Mouse (Mus musculus) gastrocnemius, postnatal 10 days (tissue): ENCODE data around the gene Xlr4c. TPM values are rescaled to one million over a fixed set of nuclear protein-coding genes. Genes with fewer than 3 reads are reported as not detected.
"Not testable (repeated sequence)": the region's sequence is repeated elsewhere in the genome, so short reads cannot be mapped to it uniquely, and the experiment has no call there.

ENCODE experiments used
- DNase-seq: peaks from one replicate; pipeline ENCODE4 v3.0.0; 2021; ENCODE audit warnings: mixed read lengths
- long read RNA-seq, 2 experiments: library from polyadenylated mRNA; stranded (forward); transcript quantifications; one replicate each; pipeline ENCODE4 v2.0.0; 2021
- total RNA-seq, 2 experiments: library from RNA; stranded (reverse); gene quantifications; 2 replicates each; pipeline ENCODE4 v1.2.3; 2021

Xlr4c gene
- under 1 TPM in 1 of 2 experiments, not detected in 1; 0.80 TPM for total RNA-seq
- long read RNA-seq, experiment 1, result 0 reads
- long read RNA-seq, experiment 2, result 0 reads

DNA sequence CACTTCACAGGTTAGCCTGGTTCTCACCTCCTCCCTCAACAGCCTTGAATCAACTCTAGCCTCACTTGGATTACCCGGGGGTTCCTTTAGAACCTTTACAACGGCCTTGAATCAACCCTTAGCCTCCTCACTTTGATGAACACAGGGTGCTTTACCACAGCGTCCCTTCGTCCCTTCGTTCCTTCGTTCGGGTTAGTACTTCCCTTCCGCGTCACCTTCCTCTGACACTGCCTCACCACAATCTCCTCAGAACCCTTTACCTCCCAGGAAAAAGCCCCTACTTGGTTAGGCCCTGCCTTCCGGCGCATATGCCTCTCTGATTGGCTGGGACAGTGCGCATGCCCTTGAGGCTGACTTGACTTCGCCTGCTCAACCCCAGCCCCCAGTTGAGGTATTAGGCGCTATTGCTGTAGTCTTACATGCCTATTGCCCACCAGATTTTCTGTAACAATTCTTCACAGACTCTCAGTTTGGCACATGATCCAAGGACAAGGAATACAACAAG, at the start of gene Xlr4c:
TSS of gene Xlr4c (minus strand) at position 310 of the 505 bp plus-strand sequence.
- DNase-seq, result not testable (repeated sequence)

DNA sequence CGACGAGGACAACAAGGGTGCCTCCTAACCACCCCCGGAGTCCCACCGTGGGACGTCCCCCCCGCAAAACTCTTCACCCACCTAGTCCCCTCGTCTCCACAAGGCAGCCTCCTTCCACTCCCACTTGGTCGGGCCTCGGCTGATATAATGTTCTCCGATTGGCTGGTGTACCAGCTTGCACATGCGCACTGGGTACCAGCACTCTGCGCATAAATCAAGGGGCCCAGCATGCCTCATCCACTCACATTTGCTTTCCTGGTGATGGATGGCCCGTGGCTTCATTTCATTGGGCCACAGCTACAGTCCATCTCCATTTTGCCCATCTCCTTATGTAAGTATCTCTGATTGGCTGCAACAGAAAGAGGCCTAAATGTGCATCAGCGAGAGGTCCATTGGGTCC, 22.3 kb upstream of the Xlr4c start, which contains the start of gene Xlr3c:
TSS of gene Xlr3c (minus strand) at position 121 of the 400 bp plus-strand sequence.
- DNase-seq, result not testable (repeated sequence)

DNA sequence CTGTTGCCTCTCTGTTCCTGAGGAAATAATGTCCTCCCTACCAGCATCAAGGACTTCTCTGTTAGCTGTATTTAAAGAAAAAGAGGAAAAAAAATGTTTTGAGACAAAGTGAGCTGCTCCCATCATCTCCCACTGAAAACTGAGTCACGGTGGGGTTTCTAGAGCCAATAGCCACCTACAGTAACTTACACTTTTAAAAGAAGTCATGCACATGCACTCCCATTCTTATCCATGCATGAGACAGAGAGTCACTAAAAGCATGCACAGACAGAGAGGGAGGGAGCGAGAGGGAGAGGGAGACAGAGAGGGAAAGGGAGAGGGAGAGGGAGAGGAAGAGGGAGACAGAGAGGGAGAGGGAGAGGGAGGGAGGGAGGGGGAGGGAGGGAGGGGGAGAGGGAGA, 19.5 kb upstream of the Xlr4c start:
- not testable (repeated sequence) for DNase-seq

DNA sequence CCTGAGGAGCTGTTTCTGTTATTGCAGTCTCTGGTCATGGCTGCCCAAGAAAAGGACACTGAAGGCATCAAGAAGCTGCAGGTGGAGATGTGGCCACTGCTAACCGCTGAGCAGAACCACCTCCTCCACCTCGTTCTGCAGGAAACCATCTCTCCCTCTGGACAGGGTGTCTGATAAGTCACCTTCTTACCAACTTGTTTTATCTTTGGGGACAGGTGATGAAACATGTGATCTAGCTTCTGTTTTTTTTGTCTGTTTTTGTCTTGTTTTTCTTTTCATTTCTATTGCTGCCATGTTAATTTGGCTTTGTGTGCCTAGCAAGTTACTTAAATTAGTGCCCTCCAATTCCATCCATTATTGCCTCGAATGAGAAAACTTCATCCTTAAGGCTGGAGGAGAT, 13.6 kb downstream of the Xlr4c start:
- no peak for DNase-seq

DNA sequence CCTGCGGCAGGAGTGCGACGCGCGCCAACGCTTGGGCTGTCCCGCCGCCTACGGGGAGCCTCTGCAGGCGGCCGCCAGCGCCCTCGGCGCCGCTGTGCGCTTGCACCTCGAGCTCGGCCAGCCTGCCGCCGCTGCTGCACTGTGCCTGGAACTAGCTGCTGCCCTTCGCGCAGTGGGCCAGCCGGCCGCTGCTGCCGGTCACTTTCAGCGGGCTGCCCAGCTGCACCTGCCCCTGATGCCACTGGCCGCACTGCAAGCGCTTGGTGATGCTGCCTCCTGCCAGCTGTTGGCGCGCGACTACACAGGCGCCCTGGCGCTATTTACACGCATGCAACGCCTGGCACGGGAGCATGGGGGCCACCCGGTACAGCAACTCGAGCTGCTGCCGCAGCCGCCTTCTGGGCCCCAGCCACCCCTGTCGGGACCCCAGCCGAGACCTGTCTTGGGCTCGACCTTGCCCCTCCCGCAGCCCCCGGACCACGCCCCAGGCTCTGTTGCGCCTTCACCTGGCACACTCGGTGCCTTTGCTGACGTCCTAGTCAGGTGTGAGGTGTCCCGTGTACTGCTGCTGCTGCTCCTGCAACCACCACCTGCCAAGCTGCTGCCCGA, 14.2 kb downstream of the Xlr4c start:
- peak; percentile 52 for DNase-seq

DNA sequence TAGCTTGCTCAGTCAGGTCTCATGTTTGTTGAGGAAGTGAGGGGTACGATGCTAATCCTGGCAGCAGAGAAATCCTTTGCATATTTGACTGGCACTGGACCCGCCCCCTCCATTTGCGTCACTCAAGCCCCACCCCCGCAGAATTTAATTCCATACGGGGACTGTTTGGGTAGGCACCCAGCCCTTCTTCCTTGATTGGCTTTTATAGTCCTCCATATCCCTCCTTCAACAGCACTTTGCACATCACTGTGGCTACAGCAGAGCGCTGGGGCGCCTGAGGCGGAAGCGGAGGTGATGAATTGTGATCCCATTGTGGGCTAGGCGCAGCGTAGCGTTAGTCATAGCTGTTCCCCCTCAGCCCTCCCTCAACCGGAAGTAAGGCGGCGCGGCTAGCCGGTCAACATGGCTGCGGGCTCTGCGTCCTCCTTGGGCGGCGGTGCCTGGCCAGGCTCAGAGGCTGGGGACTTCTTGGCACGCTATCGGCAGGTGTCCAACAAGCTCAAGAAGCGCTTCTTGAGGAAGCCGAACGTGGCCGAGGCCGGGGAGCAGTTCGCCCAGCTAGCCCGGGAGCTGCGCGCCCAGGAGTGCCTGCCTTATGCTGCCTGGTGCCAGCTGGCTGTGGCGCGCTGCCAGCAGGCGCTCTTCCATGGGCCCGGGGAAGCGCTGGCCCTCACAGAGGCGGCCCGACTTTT, 14.9 kb downstream of the Xlr4c start, which contains the start of gene F8a:
TSS of gene F8a (plus strand) at position 378 of the 692 bp plus-strand sequence.
- DNase-seq, result peak; percentile 67

DNA sequence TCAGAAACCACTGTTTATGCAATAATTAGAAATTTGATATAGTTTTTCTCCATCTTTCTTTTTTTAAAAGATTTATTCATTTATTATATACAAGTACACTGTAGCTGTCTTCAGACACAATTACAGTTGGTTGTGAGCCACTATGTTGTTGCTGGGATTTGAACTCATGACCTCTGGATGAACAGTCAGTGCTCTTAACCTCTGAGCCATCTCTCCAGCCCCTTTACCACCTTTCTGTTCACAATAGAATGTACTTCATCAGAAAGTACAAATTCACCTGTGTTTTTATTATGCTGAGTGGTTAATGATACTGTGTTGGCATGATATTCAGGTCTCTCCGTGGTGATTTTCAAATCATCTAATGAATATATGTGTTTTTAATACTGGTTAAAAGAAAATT, 17.6 kb downstream of the Xlr4c start:
- DNase-seq, result no peak

DNA sequence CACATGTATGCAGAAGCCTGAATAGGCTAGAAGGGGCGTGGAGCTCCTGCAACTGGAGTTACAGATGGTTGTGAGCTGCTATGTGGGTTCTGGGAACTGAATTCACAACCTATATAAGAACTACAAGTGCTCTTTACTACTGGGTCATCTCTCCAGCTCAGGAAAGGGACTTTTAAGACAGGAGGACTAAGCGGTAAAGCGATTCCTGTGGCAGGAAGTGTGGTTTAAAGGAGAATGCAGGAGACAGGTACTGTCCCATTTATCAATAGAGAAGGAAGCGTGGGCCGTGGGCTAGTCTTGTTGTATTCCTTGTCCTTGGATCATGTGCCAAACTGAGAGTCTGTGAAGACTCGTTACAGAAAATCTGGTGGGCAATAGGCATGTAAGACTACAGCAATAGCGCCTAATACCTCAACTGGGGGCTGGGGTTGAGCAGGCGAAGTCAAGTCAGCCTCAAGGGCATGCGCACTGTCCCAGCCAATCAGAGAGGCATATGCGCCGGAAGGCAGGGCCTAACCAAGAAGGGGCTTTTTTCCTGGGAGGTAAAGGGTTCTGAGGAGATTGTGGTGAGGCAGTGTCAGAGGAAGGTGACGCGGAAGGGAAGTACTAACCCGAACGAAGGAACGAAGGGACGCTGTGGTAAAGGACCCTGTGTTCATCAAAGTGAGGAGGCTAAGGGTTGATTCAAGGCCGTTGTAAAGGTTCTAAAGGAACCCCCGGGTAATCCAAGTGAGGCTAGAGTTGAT, 28.9 kb downstream of the Xlr4c start, which contains the start of gene Xlr4b:
TSS of gene Xlr4b (plus strand) at position 515 of the 746 bp plus-strand sequence.
- not testable (repeated sequence) for DNase-seq

DNA sequence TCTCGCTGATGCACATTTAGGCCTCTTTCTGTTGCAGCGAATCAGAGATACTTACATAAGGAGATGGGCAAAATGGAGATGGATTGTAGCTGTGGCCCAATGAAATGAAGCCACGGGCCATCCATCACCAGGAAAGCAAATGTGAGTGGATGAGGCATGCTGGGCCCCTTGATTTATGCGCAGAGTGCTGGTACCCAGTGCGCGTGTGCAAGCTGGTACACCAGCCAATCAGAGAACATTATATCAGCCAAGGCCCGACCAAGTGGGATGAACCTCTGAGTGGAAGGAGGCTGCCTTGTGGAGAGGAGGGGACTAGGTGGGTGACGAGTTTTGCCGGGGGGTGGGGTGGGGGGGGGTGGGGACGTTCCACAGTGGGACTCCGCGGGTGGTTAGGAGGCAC, 51.0 kb downstream of the Xlr4c start, which contains the start of gene Xlr3b:
TSS of gene Xlr3b (plus strand) at position 274 of the 400 bp plus-strand sequence.
- DNase-seq, result not testable (repeated sequence)

Other genes with a start within 250 kb of the Xlr4c start
- not detected for gene Pnma5, start 206.0 kb downstream of the Xlr4c start, total RNA-seq
- gene Pnma3, start 178.3 kb downstream of the Xlr4c start, total RNA-seq, result under 1 TPM in 1 of 2 experiments, not detected in 1; 0.12 TPM
- gene Xlr4a, start 160.7 kb downstream of the Xlr4c start, total RNA-seq, result not detected
- gene Xlr3a, start 146.0 kb downstream of the Xlr4c start, total RNA-seq, result under 1 TPM; 0.20 to 0.59 TPM
- gene Gm14685, start 126.1 kb downstream of the Xlr4c start, total RNA-seq, result not detected
- not detected for gene Xlr5b, start 94.3 kb downstream of the Xlr4c start, total RNA-seq
- not detected for gene DXBay18, start 93.7 kb downstream of the Xlr4c start, total RNA-seq
- not detected for gene Spin2d, start 66.1 kb downstream of the Xlr4c start, total RNA-seq
- gene Xlr3b, start 50.9 kb downstream of the Xlr4c start, total RNA-seq, result 1 to 10 TPM; 6.6 to 8.4 TPM
- gene Xlr4b, start 28.8 kb downstream of the Xlr4c start, total RNA-seq, result not detected
- gene F8a, start 14.8 kb downstream of the Xlr4c start, total RNA-seq, result 1 to 10 TPM; 7.5 to 8.2 TPM
- under 1 TPM; 0.38 to 0.45 TPM for gene Xlr3c, start 22.3 kb upstream of the Xlr4c start, total RNA-seq
- not detected for gene Xlr5a, start 49.8 kb upstream of the Xlr4c start, total RNA-seq
- gene Xlr5c, start 49.8 kb upstream of the Xlr4c start, total RNA-seq, result not detected
- not detected for gene Gm45015, start 93.7 kb upstream of the Xlr4c start, total RNA-seq
- 10 to 100 TPM in 1 of 2 experiments, 1 to 10 TPM in 1; 8.5 to 12.8 TPM for gene Zfp275, start 99.5 kb upstream of the Xlr4c start, total RNA-seq
- gene Gm18336, start 155.6 kb upstream of the Xlr4c start, total RNA-seq, result not detected
- gene Zfp92, start 168.0 kb upstream of the Xlr4c start, total RNA-seq, result under 1 TPM in 1 of 2 experiments, not detected in 1; 0.05 TPM
- not detected for gene Trex2, start 192.2 kb upstream of the Xlr4c start, total RNA-seq
- 10 to 100 TPM; 21.2 to 25.1 TPM for gene Haus7, start 215.9 kb upstream of the Xlr4c start, total RNA-seq
- 100 to 1,000 TPM; 303 to 408 TPM for gene Bgn, start 240.5 kb upstream of the Xlr4c start, total RNA-seq